Mouse (Mus musculus) brain, embryonic 14.5 days (tissue): Measurements from ENCODE around the gene Sorcs3. TPM values are rescaled to one million over a fixed set of nuclear protein-coding genes. Genes with fewer than 3 reads are reported as not detected.

Experiments used
- DNase-seq: peaks from one replicate; pipeline ENCODE4 v3.0.0-alpha.2; 2011; ENCODE audit warnings: low read depth
- CTCF ChIP-seq: fragments of 200-500 bp; IDR thresholded peaks from 2 replicates; pipeline ENCODE4 v1.5.1; 2012; ENCODE audit warnings: inconsistent platforms, mild to moderate bottlenecking, moderate library complexity, borderline replicate concordance; ENCODE audit not compliant: insufficient read depth, insufficient read length; ENCODE audit errors: extremely low read depth
- POLR2A ChIP-seq: fragments of 200-500 bp; IDR thresholded peaks from 2 replicates; pipeline ENCODE4 v1.6.1; 2012; ENCODE audit warnings: mild to moderate bottlenecking, inconsistent platforms, borderline replicate concordance; ENCODE audit not compliant: poor library complexity, insufficient read depth, insufficient read length, severe bottlenecking; ENCODE audit errors: extremely low read depth
- polyA plus RNA-seq: library from polyadenylated mRNA; depleted of rRNA; stranded (reverse); fragments of >200 nt; gene quantifications from 2 replicates; pipeline ENCODE4 v1.2.3, GENCODE M21; 2012

Sorcs3 gene
- polyA plus RNA-seq, 1 experiment: 14.6 TPM

DNA sequence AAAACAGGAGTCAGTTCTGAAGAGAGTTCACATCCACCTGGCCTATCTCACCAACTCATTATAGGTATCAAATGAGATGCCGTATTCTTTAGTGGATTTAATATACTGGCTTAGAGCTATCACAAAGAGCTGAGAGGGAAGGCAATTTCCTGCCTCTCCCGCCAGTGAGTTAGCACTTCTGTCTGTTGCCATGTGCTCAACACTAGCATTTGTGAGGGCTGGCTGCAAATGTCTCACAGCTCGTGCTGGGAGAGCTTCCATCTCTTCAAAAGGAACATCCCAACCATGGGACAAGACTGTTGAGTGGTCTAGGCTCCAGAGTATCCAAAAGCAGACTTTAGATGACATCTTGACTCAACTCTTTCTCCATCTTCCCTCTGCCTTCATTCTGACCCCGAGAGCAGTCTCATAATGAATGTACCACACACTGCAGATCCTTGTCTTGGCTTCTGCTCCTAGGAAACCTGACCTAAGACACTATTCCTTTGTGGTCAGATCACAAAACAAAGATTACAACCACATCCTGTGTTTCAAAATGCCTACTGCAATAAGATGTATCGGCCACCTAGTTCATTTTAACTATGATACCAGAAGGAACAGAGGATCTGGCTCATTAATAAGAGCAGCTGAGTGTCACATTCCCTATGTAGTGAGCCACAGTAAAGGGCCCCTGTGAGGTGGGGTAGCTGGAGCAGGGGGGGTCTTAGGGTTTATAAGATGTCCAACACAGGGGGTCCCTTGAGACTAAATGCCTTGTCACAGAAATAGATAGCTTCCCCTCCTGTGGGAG, 614.9 kb downstream of the Sorcs3 start:
- no peak for DNase-seq
- TF ChIP-seq POLR2A (no peak), CTCF (no peak)

DNA sequence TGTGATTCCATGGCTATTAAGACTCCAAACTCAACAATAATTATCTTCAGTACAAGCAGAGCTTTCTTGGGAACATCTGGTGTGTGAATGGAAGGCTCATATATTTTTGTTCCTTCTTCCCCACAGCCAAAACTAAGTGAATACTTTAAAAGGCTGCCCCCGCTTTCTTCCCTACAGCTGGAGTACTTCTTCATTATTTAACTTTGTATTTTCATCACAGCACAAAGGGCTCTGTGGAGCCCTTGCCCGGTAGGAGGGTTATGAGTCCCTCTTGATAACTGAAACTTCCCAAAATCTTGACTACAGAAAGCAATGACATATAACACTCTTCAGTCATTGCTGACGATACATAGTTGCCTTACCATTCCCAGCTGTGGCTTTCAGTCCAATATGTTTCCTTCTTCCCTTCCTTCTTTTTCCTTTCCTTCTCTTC, 615.5 kb downstream of the Sorcs3 start:
- DNase-seq: no peak

DNA sequence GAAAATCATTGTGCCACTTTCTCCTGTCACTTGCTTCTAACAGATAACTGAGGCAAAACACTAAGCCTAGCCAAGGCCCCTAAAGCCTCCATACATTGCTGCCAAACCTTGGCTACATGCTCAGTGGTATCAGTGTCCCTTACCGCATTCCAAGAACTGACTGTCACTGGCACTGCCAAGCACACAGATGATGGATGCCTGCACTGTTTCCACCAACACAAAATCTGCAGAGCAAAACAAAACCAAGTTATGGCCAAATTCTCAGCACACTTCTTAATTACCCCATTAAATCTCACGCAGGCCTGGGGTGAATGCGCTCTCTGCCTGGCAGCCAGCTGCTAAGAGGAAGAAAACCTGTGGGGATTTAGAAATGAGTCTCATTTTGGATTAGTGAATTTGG, 628.5 kb downstream of the Sorcs3 start:
- no peak for TF ChIP-seq POLR2A
- TF ChIP-seq CTCF: no peak
- DNase-seq: peak; percentile 94

More for the DNA sequence above, 615.5 kb downstream of the Sorcs3 start:
- TF ChIP-seq CTCF: no peak
- no peak for TF ChIP-seq POLR2A

DNA sequence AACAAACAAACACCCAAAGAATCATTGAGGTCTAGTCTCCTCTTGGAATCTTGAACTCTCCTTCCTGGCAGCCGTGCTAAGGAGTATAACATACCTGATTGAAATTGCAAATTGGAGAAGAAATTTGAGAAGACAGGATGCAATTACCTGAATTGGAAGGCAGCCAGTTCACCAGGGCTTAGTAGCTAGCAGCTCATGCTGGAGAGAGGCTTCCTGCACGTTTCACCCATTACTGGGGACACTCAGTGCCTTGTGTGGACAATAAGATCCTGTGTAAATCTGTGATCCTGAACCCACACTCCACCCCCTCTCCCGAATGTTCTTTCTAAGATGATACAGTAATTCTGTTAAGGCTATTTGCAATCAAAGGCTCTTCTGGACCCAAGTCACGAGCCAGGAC, 633.6 kb downstream of the Sorcs3 start:
- no peak for DNase-seq
- TF ChIP-seq POLR2A: no peak
- no peak for TF ChIP-seq CTCF

DNA sequence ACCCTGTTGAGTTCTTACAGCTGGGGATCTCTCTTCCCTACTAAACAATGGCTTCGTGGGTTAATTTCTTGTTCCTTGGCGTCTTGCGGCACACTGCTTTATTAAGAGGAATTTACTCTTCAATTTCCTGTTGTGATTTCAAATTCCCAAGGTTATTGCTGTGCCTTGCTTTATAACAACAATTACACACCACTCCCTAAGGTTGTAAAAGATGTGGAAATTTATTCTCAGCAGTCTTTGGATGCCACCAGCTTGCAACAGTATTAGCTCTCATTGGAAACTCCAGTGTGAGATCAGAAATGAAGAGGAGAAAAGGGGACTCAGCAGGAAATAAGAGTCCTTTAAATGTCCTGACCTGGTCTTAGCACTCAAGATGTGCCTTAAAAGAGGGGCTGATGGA, 641.9 kb downstream of the Sorcs3 start:
- TF ChIP-seq POLR2A (no peak), CTCF (no peak)
- no peak for DNase-seq

DNA sequence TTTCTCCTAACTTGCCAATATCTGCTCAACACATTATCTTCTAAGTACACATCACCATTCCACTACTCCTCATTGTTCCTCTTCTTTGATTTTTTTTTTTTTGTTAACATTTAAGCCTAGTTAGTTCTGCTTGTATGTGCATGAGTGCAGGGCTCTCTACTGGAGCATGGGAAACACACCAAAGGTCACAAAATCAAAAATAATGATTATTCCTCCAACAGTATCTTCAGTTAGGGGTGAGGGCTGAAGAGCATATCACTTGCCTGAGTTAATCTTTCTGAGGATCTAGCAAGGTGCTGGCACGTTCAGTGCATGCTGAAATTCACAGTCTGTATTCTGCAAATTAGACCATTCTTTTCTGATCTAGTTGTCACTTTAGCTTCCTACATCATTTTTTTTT, 644.6 kb downstream of the Sorcs3 start:
- TF ChIP-seq POLR2A: no peak
- TF ChIP-seq CTCF: no peak
- DNase-seq: no peak
